Mouse (Mus musculus) CD8-positive naive resting alpha-beta T cell, adult 57 days (primary cell): ENCODE data around the gene Zbtb41. TPM values are rescaled to one million over a fixed set of nuclear protein-coding genes. Genes with fewer than 3 reads are reported as not detected.

Experiments used
- total RNA-seq: library from RNA; stranded (reverse); gene quantifications from one replicate; pipeline ENCODE4 v1.2.4, GENCODE M21; 2023

Gene Zbtb41
- total RNA-seq: 23.2 TPM

DNA sequence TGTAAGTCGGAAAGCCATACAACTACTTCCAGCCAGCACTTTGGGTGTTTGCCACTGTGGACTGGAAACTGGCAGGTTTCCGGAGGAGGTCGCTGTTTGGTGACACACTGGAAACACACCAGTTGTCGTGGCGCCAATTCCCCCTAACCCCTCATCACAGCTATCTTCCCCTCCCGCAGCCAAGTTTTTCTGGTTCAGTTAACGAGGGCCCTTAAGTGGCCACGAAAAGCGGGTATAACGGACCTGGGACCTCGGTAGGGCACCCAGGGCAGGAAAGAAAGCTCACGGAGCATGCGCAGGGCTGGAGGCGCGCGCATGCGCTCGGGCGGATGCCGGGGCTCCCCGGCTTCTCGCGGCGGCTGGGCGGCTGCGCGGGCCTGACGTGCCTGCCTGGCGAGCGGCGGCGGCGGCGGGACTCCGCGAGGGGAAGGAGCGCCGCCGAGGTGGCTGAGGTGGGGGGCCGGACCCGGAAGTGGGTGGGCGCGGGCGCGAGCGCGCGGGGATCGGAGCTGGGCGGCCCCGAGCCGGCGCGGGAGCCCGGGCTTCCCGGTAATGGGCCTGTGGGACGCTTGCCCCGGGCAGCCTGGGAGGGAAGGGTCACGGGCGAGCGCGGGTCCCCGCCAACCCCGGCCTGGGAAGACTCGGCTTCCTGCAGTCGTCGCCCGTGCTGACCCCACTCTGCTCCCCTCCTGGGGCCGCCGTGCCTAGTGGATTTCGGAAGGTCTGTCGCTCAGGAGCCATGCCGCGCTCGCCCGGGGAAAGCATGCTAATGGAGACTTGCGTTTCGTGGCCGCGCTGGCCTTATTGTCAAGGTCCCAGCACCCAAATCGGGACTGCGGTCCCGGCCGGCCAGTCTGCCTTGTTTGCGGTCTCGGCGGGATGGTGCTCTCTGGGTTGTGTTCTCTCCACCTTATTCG, at the start of gene Zbtb41:
Gene Zbtb41 (plus strand): TSS at position 414 of the 917 bp plus-strand sequence.

DNA sequence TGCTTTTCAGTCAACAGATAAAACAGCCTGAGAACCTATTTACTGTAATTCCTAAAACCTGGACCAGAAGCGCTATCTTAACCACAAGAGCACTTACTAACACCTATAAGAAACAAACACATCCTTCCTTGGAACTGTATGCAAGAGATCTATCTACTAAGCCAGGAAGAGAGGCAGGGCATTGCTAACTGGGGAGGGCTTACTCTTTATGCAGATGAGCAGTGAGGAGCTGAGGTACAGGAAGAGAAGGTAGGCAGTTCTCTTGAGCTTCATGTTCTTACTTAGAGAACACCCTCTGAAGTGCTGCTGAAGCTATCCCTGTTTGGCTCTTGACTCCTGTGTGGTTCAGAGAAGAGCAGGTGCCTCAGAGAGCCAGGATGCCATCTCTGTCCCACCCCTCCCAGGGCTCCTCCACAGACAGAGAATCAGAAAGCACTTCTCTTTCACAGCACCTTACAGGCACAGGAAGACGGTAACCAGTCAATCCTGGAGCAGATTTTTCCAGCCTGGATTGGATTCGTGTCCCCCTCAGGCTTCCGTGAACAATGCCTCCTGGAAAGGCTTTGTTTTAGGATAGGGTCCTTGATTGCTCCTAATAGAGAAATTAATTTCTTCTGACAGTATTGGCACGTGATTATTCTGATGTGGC, 45.3 kb upstream of the Zbtb41 start, which contains the start of gene Crb1:
Gene Crb1 (minus strand): TSS at position 463 of the 649 bp plus-strand sequence.

DNA sequence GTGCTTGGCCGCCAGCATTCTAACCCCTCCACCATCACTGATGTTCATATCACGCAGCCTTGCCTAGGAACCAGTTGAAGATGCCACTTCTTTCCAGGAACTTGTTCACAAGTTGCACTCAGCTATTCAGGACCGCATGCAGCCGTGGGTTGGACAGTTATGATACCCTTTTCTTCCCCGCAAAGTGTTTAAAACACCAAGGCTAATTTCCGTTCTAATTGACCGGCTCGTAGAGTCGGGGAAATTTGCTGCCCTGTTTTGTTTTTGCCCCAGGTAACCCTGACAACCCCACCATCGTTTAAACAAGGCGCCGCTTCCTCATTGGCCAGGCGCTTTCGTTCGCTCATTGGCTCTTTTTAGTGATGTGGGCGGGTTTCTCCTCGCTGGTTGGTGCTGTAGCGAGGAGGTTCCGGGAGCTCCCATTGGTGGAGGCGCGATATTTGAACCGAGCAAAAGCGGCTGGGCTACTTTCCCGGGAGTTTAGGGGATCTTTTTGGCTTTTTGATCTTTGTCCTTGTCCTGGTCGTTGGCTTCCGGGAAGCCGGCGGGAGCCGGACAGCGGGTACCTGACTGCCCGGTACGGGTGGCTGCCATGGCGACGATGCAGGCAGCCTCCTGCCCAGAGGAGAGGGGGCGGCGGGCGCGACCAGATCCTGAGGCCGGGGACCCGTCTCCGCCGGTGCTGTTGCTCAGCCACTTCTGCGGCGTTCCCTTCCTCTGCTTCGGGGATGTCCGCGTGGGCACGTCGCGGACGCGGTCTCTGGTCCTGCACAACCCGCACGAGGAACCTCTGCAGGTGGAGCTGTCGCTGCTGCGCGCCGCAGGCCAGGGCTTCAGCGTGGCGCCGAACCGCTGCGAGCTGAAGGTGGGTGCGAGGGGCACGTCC, 32.5 kb downstream of the Zbtb41 start, which contains the start of gene Aspm:
Gene Aspm (plus strand): TSS at position 433 of the 886 bp plus-strand sequence.

DNA sequence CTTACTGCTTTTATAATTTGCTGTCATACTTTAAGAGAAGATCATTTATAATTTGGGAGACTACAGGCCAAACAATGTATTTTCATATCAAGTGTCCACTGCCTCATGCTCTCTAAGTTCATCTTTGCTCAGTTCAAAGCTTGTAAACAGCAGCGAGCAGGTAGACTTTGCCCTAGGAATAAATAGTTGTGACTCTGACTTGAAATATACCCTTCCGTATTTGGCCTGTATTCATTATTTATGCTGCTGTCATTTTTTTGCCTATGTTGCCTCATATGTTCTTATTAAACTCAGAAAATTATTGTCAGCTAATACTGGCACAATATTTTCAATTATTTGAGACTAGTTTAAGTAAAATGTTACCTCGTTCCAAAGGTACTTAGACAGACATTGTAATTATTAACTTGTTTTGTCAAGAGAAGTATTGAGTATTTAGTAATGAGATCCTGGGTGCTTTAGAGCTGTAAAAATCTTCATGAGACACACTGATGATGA, 79.2 kb downstream of the Zbtb41 start, which contains the start of gene F13b:
Gene F13b (plus strand): TSS at position 445 of the 495 bp plus-strand sequence.

Other genes with a start within 250 kb of the Zbtb41 start
- gene Crb1, start 45.2 kb upstream of the Zbtb41 start, total RNA-seq: not detected
- gene Aspm, start 32.5 kb downstream of the Zbtb41 start, total RNA-seq: 1.2 TPM
- not detected for gene F13b, start 79.4 kb downstream of the Zbtb41 start, total RNA-seq
- gene Cfhr1, start 138.0 kb downstream of the Zbtb41 start, total RNA-seq: not detected